Mouse (Mus musculus): Measurements from ENCODE around the gene Wwp2.

The Wwp2 gene

GRCm38 (mm10) chr8:107571486-107572135, 135.4 kb downstream of the Wwp2 start:
- DNase-seq, result no peak

GRCm38 (mm10) chr8:107572497-107572896, 136.3 kb downstream of the Wwp2 start:
- DNase-seq, result peak; percentile 69 to 83

GRCm38 (mm10) chr8:107574771-107575170, 138.6 kb downstream of the Wwp2 start:
- DNase-seq, result no peak

GRCm38 (mm10) chr8:107576702-107577101, 140.5 kb downstream of the Wwp2 start:
- DNase-seq, result peak; percentile 91 to 93

GRCm38 (mm10) chr8:107577640-107578039, 141.5 kb downstream of the Wwp2 start:
- no peak for DNase-seq

GRCm38 (mm10) chr8:107578132-107578531, 142.0 kb downstream of the Wwp2 start:
- no peak for DNase-seq

- DNase-seq, result no peak
These were observed 142.4 kb downstream of the Wwp2 start for GRCm38 (mm10) chr8:107578541-107578940.

- DNase-seq, result no peak
These were observed 144.7 kb downstream of the Wwp2 start for GRCm38 (mm10) chr8:107580879-107581278.

- no peak for DNase-seq
These were observed 145.4 kb downstream of the Wwp2 start for GRCm38 (mm10) chr8:107581536-107581935.

GRCm38 (mm10) chr8:107582136-107582535, 146.0 kb downstream of the Wwp2 start:
- DNase-seq, result no peak

- DNase-seq, result no peak
These were observed 151.3 kb downstream of the Wwp2 start for GRCm38 (mm10) chr8:107587429-107587994.

GRCm38 (mm10) chr8:107587995-107588780, 152.0 kb downstream of the Wwp2 start, which contains the start of gene Psmd7:
Gene Psmd7, minus strand, starts transcription at chr8:107588464.
- DNase-seq, result peak; percentile 95

- DNase-seq, result no peak
These were observed 158.0 kb downstream of the Wwp2 start for GRCm38 (mm10) chr8:107593967-107594729.

GRCm38 (mm10) chr8:107594817-107595216, 158.7 kb downstream of the Wwp2 start:
- DNase-seq, result no peak

GRCm38 (mm10) chr8:107597731-107598130, 161.6 kb downstream of the Wwp2 start:
- DNase-seq, result no peak

GRCm38 (mm10) chr8:107599691-107600090, 163.5 kb downstream of the Wwp2 start:
- no peak for DNase-seq

- DNase-seq, result peak; percentile 78 to 88
These were observed 166.9 kb downstream of the Wwp2 start for GRCm38 (mm10) chr8:107603026-107603425.
